Mouse (Mus musculus): ENCODE data around the gene Aldh1l1.

- no peak for TF ChIP-seq CTCF (conservative IDR thresholded peaks at IDR 0.05; ENCODE audit: insufficient read depth, insufficient read length, low read depth, low read length)
- no peak for TF ChIP-seq POLR2A (IDR thresholded peaks at IDR 0.05; ENCODE audit: low read depth, low read length)
These were observed 74.3 kb downstream of the Aldh1l1 start for GRCm38 (mm10) chr6:90560390-90561058.

All from kidney, adult 2 months (tissue).